Mouse (Mus musculus): Measurements from ENCODE around the gene Arl9.

- TF ChIP-seq CTCF (conservative IDR thresholded peaks at IDR 0.05; ENCODE audit: low read length) (no peak), NANOG (IDR thresholded peaks at IDR 0.05; ENCODE audit: borderline replicate concordance, low read length) (no peak)
These were observed 24.2 kb downstream of the Arl9 start for GRCm38 (mm10) chr5:77028034-77028433.

All from E14TG2a.4 (cell line).